ENCODE assay signal across 25 mouse cellular contexts in the genomic region with DNA sequence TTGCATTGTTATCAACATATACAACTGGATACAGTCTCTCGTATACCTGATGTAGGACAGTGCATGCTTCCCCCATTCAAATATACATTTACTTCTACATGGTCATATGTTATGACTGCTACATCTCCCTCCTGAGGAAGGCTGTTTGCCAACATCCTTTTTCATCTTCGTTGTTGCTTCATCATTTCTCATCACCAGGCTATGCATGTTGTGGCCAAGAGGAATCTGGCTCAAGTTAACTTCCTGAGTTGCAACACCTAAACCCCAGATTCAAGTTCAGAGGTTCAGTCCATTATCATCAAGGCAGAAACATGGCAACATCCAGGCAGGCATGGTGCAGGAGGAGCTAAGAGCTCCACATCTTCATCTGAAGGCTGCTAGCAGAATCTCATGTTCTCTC. TPM values are rescaled to one million over a fixed set of nuclear protein-coding genes. Genes with fewer than 3 reads are reported as not detected.
DNase-seq lines count a peak whose midpoint lies in the region; ATAC-seq and TF ChIP-seq lines count a peak whose summit lies in the region.
"Had no signal": no experiment of that assay in that cellular context is flagged by ENCODE, and none has a peak within 500 bp of the region (broad histone marks: within the 10 kb centered on the region; RNA-seq: fewer than 3 reads in every experiment).

No protein-coding gene starts in this region.

- WGBS in liver, postnatal 0 days (ENCODE audit: insufficient replicate concordance): 51% methylated on average over 2 of the region's 2 CpGs

- no peak for ATAC-seq in liver, postnatal 0 days
- ATAC-seq in common myeloid progenitor, adult 5-6 weeks (replicated peaks; ENCODE audit: low read depth, poor library complexity, severe bottlenecking): 0 out of 2 replicates have a peak, but pooled peaks have one; percentile 47
- ATAC-seq in megakaryocyte progenitor cell, adult 5-6 weeks (replicated peaks; ENCODE audit: poor library complexity): peak; percentile 80
- ATAC-seq in activated CD4-positive, CD25-positive, alpha-beta regulatory T cell, adult 4 months: no peak
- ATAC-seq: forebrain, embryonic 15.5 days; hindbrain, postnatal 0 days; Patski had no signal

- H3K36me3 ChIP-seq in liver, postnatal 0 days (replicated peaks; ENCODE audit: insufficient read depth, low read length): no peaks in the 10 kb centered on the region
- H3K36me3 ChIP-seq: embryonic facial prominence, embryonic 12.5 days; forebrain, embryonic 15.5 days; heart, embryonic 10.5 days; heart, embryonic 15.5 days; hindbrain, embryonic 13.5 days had no signal

- DNase-seq in liver, postnatal 0 days: no peak
- DNase-seq in liver: no peak
- peak; percentile 82 for DNase-seq in 416B (ENCODE audit: low read depth)
- DNase-seq in layer of hippocampus, postnatal 25 days (ENCODE audit: extremely low spot score in 1 of 2, low spot score in 1 of 2): no peak
- no peak for DNase-seq in cerebellum, postnatal 36 days
- DNase-seq: adrenal gland, adult 2 months; adrenal gland, postnatal 25 days; B cell, adult 2 months; cerebellum, adult 18-20 months; cerebellum, postnatal 10 days; heart, postnatal 14 days had no signal

- no peak overlapping the region for H3K9ac ChIP-seq in liver, postnatal 0 days (replicated peaks)
- H3K9ac ChIP-seq: embryonic facial prominence, embryonic 12.5 days; forebrain, embryonic 15.5 days; heart, embryonic 15.5 days; hindbrain, embryonic 13.5 days had no signal

- no peak overlapping the region for H3K4me2 ChIP-seq in liver, postnatal 0 days (ENCODE audit: low read depth, low read length)
- H3K4me2 ChIP-seq: embryonic facial prominence, embryonic 12.5 days; forebrain, embryonic 15.5 days; heart, embryonic 15.5 days; hindbrain, embryonic 13.5 days had no signal

- no peaks in the 10 kb centered on the region for H3K27me3 ChIP-seq in liver, postnatal 0 days (ENCODE audit: insufficient read depth, low read length)
- H3K27me3 ChIP-seq: embryonic facial prominence, embryonic 12.5 days; forebrain, embryonic 15.5 days; heart, embryonic 15.5 days; hindbrain, embryonic 13.5 days had no signal

- peak; percentile 56 for TF ChIP-seq EP300 in liver, postnatal 0 days (IDR thresholded peaks at IDR 0.05; ENCODE audit: low read depth)

- H3K27ac ChIP-seq in liver, postnatal 0 days (ENCODE audit: low read depth): no peak overlapping the region
- H3K27ac ChIP-seq: embryonic facial prominence, embryonic 12.5 days; forebrain, embryonic 15.5 days; heart, embryonic 10.5 days; heart, embryonic 15.5 days; hindbrain, embryonic 13.5 days; hindbrain, postnatal 0 days had no signal

- no peaks in the 10 kb centered on the region for H3K9me3 ChIP-seq in liver, postnatal 0 days (ENCODE audit: low read length)
- H3K9me3 ChIP-seq: embryonic facial prominence, embryonic 12.5 days; forebrain, embryonic 15.5 days; heart, embryonic 10.5 days; heart, embryonic 15.5 days; hindbrain, embryonic 13.5 days had no signal

- no peak overlapping the region for H3K4me3 ChIP-seq in liver, postnatal 0 days (ENCODE audit: low read depth, low read length)
- H3K4me3 ChIP-seq: embryonic facial prominence, embryonic 12.5 days; forebrain, embryonic 15.5 days; heart, embryonic 10.5 days; heart, embryonic 15.5 days; hindbrain, embryonic 13.5 days had no signal

- no peaks in the 10 kb centered on the region for H3K4me1 ChIP-seq in liver, postnatal 0 days (ENCODE audit: insufficient read depth)
- H3K4me1 ChIP-seq: embryonic facial prominence, embryonic 12.5 days; forebrain, embryonic 15.5 days; heart, embryonic 10.5 days; heart, embryonic 15.5 days; hindbrain, embryonic 13.5 days had no signal

- TF ChIP-seq CTCF in liver, postnatal 0 days (IDR thresholded peaks at IDR 0.05; ENCODE audit: low read depth): no peak

RNA-seq across cellular contexts. Expression of a gene that starts 8.3 kb away (rescaled TPM):
- polyA plus RNA-seq in liver, postnatal 0 days (2015; fragmentation: Nextera tagmentation; extraction: Ambion mirVana): 2.6 and 2.8 TPM in 2 replicates
- total RNA-seq in common myeloid progenitor, adult 5-6 weeks (2017): not detected in 2 replicates
- 2.7 and 3.3 TPM in 2 replicates for total RNA-seq in megakaryocyte progenitor cell, adult 5-6 weeks (2015)
- total RNA-seq in megakaryocyte progenitor cell, adult 5-6 weeks (2017): 5.4 and 5.8 TPM in 2 replicates
- total RNA-seq in layer of hippocampus, postnatal 25 days (2021): not detected
- 100 to 1,000 TPM; 280 to 284 TPM for polyA plus RNA-seq in activated CD4-positive, CD25-positive, alpha-beta regulatory T cell, adult 4 months (2017; shearing (Covaris generic))
- total RNA-seq: adrenal gland, postnatal 25 days; gastrocnemius, adult 8-10 months; hindbrain, postnatal 0 days; MEL had no signal
- polyA plus RNA-seq: forebrain, embryonic 11.5 days; forebrain, embryonic 15.5 days; heart, embryonic 10.5 days; hindbrain, embryonic 13.5 days; intestine, embryonic 14.5 days; Patski had no signal

RNA-seq across cellular contexts. Expression of a gene that starts 50.1 kb away (rescaled TPM):
- polyA plus RNA-seq in liver, postnatal 0 days (2015; fragmentation: Nextera tagmentation; extraction: Ambion mirVana): 2.7 and 3.1 TPM in 2 replicates
- total RNA-seq in common myeloid progenitor, adult 5-6 weeks (2017): 1.7 and 2.4 TPM in 2 replicates
- total RNA-seq in megakaryocyte progenitor cell, adult 5-6 weeks (2015): 19.0 and 22.5 TPM in 2 replicates
- 7.9 and 9.8 TPM in 2 replicates for total RNA-seq in megakaryocyte progenitor cell, adult 5-6 weeks (2017)
- total RNA-seq in layer of hippocampus, postnatal 25 days (2021): not detected
- polyA plus RNA-seq in activated CD4-positive, CD25-positive, alpha-beta regulatory T cell, adult 4 months (2017; shearing (Covaris generic)): under 1 TPM; 0.19 to 0.44 TPM
- total RNA-seq: MEL had no signal
- polyA plus RNA-seq: embryonic facial prominence, embryonic 12.5 days; forebrain, embryonic 11.5 days; forebrain, embryonic 15.5 days; heart, embryonic 10.5 days; hindbrain, embryonic 13.5 days had no signal

RNA-seq across cellular contexts. Expression of a gene that starts 60.0 kb away (rescaled TPM):
- 22.3 and 22.7 TPM in 2 replicates for polyA plus RNA-seq in liver, postnatal 0 days (2015; fragmentation: Nextera tagmentation; extraction: Ambion mirVana)
- total RNA-seq in common myeloid progenitor, adult 5-6 weeks (2017): 10.6 and 14.9 TPM in 2 replicates
- 13.3 and 20.8 TPM in 2 replicates for total RNA-seq in megakaryocyte progenitor cell, adult 5-6 weeks (2015)
- 38.8 and 50.9 TPM in 2 replicates for total RNA-seq in megakaryocyte progenitor cell, adult 5-6 weeks (2017)
- total RNA-seq in layer of hippocampus, postnatal 25 days (2021): under 1 TPM; 0.59 to 0.69 TPM
- polyA plus RNA-seq in activated CD4-positive, CD25-positive, alpha-beta regulatory T cell, adult 4 months (2017; shearing (Covaris generic)): 100 to 1,000 TPM; 893 to 932 TPM

Comparison
In these comparisons a context has a peak if more than half of its experiments do, and no peak if none do; other contexts are left out.
1. ATAC-seq: peak in common myeloid progenitor, adult 5-6 weeks (single experiment) and megakaryocyte progenitor cell, adult 5-6 weeks (single experiment); none in liver, postnatal 0 days (single experiment) and activated CD4-positive, CD25-positive, alpha-beta regulatory T cell, adult 4 months (single experiment).